Mouse (Mus musculus) gastrocnemius, adult 2 months (tissue): Measurements from ENCODE around the gene Fam114a1. TPM values are rescaled to one million over a fixed set of nuclear protein-coding genes. Genes with fewer than 3 reads are reported as not detected.

Source experiments
- DNase-seq: peaks from one replicate; pipeline ENCODE4 v3.0.0; 2022
- H3K27ac ChIP-seq: fragments of 200-600 bp; 2 replicates; pipeline ENCODE4 v1.8.1; 2022; ENCODE audit warnings: mild to moderate bottlenecking
- H3K4me3 ChIP-seq: fragments of 200-600 bp; 2 replicates; pipeline ENCODE4 v1.8.1; 2022; ENCODE audit warnings: mild to moderate bottlenecking, moderate library complexity
- CTCF ChIP-seq: fragments of 200-600 bp; IDR thresholded peaks from 2 replicates; pipeline ENCODE4 v1.8.1; 2022; ENCODE audit warnings: antibody characterized with exemption, mild to moderate bottlenecking, moderate library complexity
- intact Hi-C: fragments of 180-260 bp; cut with DNase I; formaldehyde crosslinking; loops from one replicate; pipeline ENCODE4 v1.15.1; 2025
- microRNA-seq: library from miRNA; unstranded; fragments of <30 nt; microRNA quantifications from one replicate; pipeline ENCODE4 v1.2.0, GENCODE M21; 2021
- total RNA-seq, 2 experiments: library from RNA; stranded (reverse); gene quantifications; 2 replicates each; pipeline ENCODE4 v1.2.3; 2021

Gene Fam114a1
- total RNA-seq, 2 experiments from 2014 or later: 7.6 to 14.1 TPM

- intact Hi-C loops: loop anchor here (2.0 kb wide), 1 partner anchor 138 kb away; no protein-coding TSS in a partner anchor
Observed at GRCm38 (mm10) chr5:65074693-65075092, 104.8 kb downstream of the Fam114a1 start.

GRCm38 (mm10) chr5:65076087-65076486 is 106.2 kb downstream of the Fam114a1 start:
- intact Hi-C loops: no loop called here
- H3K4me3 ChIP-seq: no peak overlapping the region
- DNase-seq: no peak
- peak; percentile 42 for TF ChIP-seq CTCF
- no peak overlapping the region for H3K27ac ChIP-seq

More at GRCm38 (mm10) chr5:65074693-65075092, 104.8 kb downstream of the Fam114a1 start:
- no peak overlapping the region for H3K4me3 ChIP-seq
- TF ChIP-seq CTCF: peak; percentile 61
- H3K27ac ChIP-seq: no peak overlapping the region
- DNase-seq: peak; percentile 55

DNA sequence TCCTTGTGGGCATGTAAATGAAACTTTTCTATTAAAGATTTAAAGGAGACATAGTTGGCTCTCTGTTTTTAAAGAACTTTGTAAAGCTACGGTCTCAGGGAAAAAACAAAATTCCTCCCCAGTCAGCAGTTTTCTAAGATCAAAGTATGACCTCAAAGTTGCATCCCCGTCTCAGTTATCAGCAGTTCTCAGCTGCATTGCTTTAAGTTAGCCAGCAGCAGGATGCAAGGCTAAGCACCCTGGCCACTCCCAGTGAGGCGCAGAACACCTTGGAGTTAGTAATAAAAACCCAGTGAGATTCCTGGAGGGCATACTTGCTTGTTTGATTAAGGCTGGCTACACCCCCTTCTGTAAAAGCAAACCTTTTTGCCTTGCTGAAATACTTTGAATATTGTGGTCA is 106.9 kb downstream of the Fam114a1 start:
- H3K4me3 ChIP-seq: no peak overlapping the region
- no peak for DNase-seq
- H3K27ac ChIP-seq: no peak overlapping the region
- no peak for TF ChIP-seq CTCF
- intact Hi-C loops: no loop called here

DNA sequence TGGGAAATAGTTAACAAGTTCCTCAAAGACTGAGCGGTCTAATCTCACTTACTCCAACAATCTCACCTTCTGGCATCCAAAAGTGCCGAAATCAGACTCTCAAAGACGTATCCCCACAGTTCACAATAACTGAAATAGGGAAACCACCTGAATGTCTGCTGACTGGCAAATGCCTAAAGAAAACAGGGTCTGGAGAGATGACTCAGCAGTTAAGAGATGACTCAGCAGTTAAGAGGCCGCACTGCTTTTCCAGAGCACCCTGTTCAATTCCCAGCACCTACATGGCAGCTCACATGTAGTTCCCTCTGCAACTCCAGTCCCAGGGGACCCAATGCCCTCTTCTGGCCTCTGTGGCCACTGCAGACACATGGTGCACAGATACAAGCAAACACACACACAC is 108.2 kb downstream of the Fam114a1 start:
- Histone ChIP-seq H3K4me3 (no peak overlapping the region), H3K27ac (no peak overlapping the region)
- intact Hi-C loops: no loop called here
- TF ChIP-seq CTCF: no peak
- no peak for DNase-seq

GRCm38 (mm10) chr5:65079881-65080280 is 110.0 kb downstream of the Fam114a1 start:
- DNase-seq: no peak
- Histone ChIP-seq H3K4me3 (peak overlapping the region; percentile 57), H3K27ac (peak overlapping the region; percentile 66)
- TF ChIP-seq CTCF: no peak
- intact Hi-C loops: loop anchor here (10.0 kb wide), 1 partner anchor 115 kb away; the partner anchor contains the start of gene Wdr19

GRCm38 (mm10) chr5:65081836-65082235 is 112.0 kb downstream of the Fam114a1 start:
- no peak for DNase-seq
- intact Hi-C loops: loop anchor here (10.0 kb wide), 1 partner anchor 113 kb away; the partner anchor contains the start of gene Wdr19
- H3K27ac ChIP-seq: no peak overlapping the region
- no peak overlapping the region for H3K4me3 ChIP-seq
- TF ChIP-seq CTCF: no peak

GRCm38 (mm10) chr5:65086522-65086921 is 116.7 kb downstream of the Fam114a1 start:
- Histone ChIP-seq H3K27ac (peak overlapping the region; percentile 85), H3K4me3 (peak overlapping the region; percentile 26; the same call in 1 of the 2 replicates)
- peak; percentile 93 for DNase-seq
- TF ChIP-seq CTCF: no peak
- intact Hi-C loops: loop anchor here (10.0 kb wide), 1 partner anchor 108 kb away; the partner anchor contains the start of gene Wdr19

DNA sequence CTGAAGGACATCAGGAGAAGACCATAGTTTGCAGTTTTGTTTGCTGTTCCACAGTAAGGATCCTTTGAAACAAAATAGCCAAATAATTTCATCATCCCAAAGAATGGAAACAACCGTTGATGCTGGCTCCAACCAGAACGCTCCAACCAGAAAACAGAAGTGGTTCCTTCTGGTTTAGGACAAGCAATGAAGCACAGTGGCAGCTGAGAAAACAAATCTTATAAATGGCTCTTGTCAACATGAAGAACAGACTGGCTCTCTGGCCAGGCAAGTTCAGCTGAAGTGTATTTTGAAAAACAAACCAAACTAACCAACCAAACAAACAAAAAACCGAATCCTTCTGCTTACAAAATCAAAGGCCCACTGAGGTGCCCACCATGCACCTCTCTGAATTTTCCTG is 119.8 kb downstream of the Fam114a1 start:
- TF ChIP-seq CTCF: no peak
- Histone ChIP-seq H3K4me3 (no peak overlapping the region), H3K27ac (no peak overlapping the region)
- intact Hi-C loops: loop anchor here (10.0 kb wide), 1 partner anchor 105 kb away; the partner anchor contains the start of gene Wdr19
- no peak for DNase-seq

DNA sequence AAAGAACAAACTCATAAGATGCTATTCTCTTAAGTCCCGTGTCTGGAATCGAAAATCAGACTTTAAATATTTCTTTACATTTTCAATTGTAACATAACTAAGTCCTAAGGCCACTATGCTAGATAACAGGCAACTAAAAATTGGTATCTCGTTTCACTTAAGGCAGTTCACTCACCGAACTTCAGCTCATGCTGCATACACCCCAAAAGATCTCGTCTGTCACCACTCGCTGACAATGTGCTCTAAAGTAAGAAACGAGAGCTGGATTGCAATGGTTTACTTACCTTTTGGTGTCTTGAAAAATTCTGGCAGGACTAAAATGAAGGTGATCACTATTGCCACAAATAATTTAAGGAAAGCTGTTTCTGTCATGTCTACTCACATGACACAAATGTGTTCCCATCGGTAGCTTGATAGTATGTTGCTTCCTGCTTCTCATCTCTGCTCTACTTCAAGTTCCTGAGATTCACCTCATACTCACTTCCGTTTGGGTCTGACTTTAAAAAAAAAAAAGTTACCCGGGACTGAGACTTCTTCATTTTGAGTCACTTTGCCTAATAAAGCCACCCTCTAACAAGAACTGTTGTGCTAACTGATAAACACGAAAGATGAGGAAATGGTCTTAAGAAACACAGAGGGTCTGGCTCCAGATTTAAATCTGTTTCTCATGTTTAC is 121.5 kb downstream of the Fam114a1 start:
- Histone ChIP-seq H3K27ac (no peak overlapping the region), H3K4me3 (no peak overlapping the region)
- no peak for TF ChIP-seq CTCF
- no peak for DNase-seq
- intact Hi-C loops: no loop called here

Small RNAs within 50 kb of the gene (microRNA-seq; reads per million reads assigned to microRNA genes)
- gene Mir574: 207 reads per million, percentile 56 among the genes with 10 or more reads in this experiment

Other genes with a start within 250 kb of the Fam114a1 start
- 10 to 100 TPM; 18.2 to 20.4 TPM for gene Klf3, start 166.7 kb upstream of the Fam114a1 start, total RNA-seq
- under 1 TPM; 0.08 to 0.10 TPM for gene Tlr1, start 36.5 kb upstream of the Fam114a1 start, total RNA-seq
- gene Tlr6, start 10.0 kb upstream of the Fam114a1 start, total RNA-seq: under 1 TPM; 0.28 to 0.36 TPM
- not detected for gene Tmem156, start 122.1 kb downstream of the Fam114a1 start, total RNA-seq
- gene Klhl5, start 137.5 kb downstream of the Fam114a1 start, total RNA-seq: 1 to 10 TPM; 5.1 to 5.9 TPM
- 1 to 10 TPM in 1 of 2 experiments, under 1 TPM in 1; 0.95 to 1.7 TPM for gene Wdr19, start 229.6 kb downstream of the Fam114a1 start, total RNA-seq